Mouse (Mus musculus) liver, embryonic 14.5 days (tissue): ENCODE measurements at regions not wholly inside any gene's neighbourhood (a gene's known extent, or its start where the extent isn't known, plus 50 kb on each side); places are given as distances from the start of the nearest gene placed in this dataset.

Experiments used
- CTCF ChIP-seq: IDR thresholded peaks from 2 replicates; pipeline ENCODE4 v1.5.1; 2016; ENCODE audit warnings: antibody characterized with exemption, low read depth, control low read depth
- EP300 ChIP-seq: IDR thresholded peaks from 2 replicates; pipeline ENCODE4 v1.6.1; 2016; ENCODE audit warnings: antibody characterized with exemption, low read depth

DNA sequence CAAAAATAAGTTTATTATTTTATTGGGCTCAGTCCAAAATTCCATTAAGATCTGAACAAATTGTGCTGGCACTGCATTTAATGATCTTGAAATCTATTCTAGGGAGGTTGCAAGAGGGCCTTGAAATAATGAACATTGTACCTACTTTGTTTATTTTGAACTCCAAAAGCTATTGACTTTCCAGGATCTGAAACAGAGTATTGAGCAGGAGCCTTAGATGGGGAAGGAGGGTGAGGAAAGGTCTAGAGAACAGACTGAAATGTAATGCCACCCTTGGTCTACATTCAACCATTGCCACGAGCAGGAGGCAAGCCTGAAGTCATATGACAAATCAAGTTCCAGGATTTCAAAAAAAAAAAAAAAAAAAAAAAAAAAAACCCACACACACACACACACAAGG, 1028.9 kb upstream of the Gje1 start:
- TF ChIP-seq CTCF (no peak), EP300 (no peak)
